Mouse (Mus musculus): ENCODE measurements around the gene Akirin2. TPM values are rescaled to one million over a fixed set of nuclear protein-coding genes. Genes with fewer than 3 reads are reported as not detected.

Akirin2 gene
- polyA plus RNA-seq, 1 experiment from 2014 or later = 104 TPM

DNA sequence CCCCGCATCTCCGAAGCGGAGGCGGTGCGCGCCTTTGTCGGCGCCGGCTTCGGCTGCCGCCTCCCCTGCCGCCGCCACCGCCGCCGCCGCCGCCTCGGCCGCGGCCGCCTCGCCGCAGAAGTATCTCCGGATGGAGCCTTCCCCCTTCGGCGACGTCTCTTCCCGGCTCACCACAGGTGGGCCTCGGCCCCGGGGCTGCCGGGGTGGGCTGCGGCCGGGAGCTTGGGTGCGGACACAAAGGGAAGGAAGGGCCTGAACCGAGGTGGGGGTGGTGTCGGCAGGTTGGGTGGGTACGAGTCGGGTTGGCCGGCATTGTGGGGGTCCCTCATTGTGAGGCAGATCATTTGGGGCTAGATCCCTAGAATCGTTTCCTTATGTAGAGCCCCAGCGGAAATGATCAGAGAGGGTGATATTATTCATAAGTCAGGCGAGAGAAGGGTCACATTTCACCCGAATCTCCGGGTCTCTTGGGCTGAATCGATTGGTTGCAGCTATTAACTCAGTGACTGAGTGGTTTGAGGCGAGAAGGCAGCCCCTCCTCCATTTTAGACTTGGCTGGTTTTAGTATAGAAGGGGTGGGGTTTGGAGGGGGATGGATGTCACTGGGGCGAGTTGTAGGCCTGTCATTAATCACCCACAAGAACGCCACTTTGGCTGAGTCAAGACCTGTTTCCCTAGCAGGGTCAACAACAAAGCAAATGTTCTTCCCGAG lies 517 bp downstream of the Akirin2 start:
- H3K9ac ChIP-seq (ENCODE audit: low read depth, low read length) = peak overlapping the region; percentile 98
- under 1% methylated on average over 46 of the region's 50 CpGs for WGBS
- peak overlapping the region; percentile 59 for H3K4me2 ChIP-seq (replicated peaks; ENCODE audit: low read depth, low read length)
- no peaks in the 10 kb centered on the region for H3K4me1 ChIP-seq (replicated peaks; ENCODE audit: control insufficient read depth, insufficient read depth, low read length)
- H3K9me3 ChIP-seq (ENCODE audit: control insufficient read depth, low read length) = no peaks in the 10 kb centered on the region
- H3K4me3 ChIP-seq (ENCODE audit: low read depth, low read length) = peak overlapping the region; percentile 99
- no peaks in the 10 kb centered on the region for H3K27me3 ChIP-seq (ENCODE audit: control insufficient read depth, insufficient read depth, low read length)
- DNase-seq (ENCODE audit: low spot score) (peak; percentile 79), ATAC-seq (ENCODE audit: low FRiP score) (peak; percentile 81)
- no peaks in the 10 kb centered on the region for H3K36me3 ChIP-seq (ENCODE audit: control insufficient read depth, insufficient read depth, low read length)
- H3K27ac ChIP-seq (ENCODE audit: low read depth, low read length) = peak overlapping the region; percentile 95

DNA sequence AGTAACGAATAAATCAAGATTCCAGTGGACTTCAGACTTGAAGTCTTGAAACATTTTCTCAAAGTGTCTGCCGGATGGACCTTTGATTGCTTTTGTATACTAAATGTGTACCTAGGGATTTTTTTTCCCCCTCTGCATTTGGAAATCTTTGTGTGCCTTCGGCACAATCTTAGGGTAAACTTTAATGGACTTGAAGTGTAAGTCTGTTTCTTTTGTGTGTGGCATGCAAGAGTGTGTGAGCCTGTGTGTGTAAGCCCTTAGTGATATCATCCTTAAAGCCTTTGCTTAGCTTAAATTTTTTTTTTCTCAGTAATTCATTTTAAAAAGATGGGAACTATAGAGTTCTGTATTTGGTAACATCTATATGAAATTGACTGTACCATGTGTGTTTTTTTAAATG lies 1.2 kb downstream of the Akirin2 start:
- no peak overlapping the region for H3K27ac ChIP-seq (ENCODE audit: low read depth, low read length)
- peak overlapping the region; percentile 59 for H3K4me2 ChIP-seq (replicated peaks; ENCODE audit: low read depth, low read length)
- H3K27me3 ChIP-seq (ENCODE audit: control insufficient read depth, insufficient read depth, low read length) = no peaks in the 10 kb centered on the region
- H3K4me3 ChIP-seq (ENCODE audit: low read depth, low read length) = peak overlapping the region; percentile 99
- 34% methylated on average over 3 of the region's 3 CpGs for WGBS
- H3K9me3 ChIP-seq (ENCODE audit: control insufficient read depth, low read length) = no peaks in the 10 kb centered on the region
- peak overlapping the region; percentile 98 for H3K9ac ChIP-seq (ENCODE audit: low read depth, low read length)
- ATAC-seq (ENCODE audit: low FRiP score) (no peak), DNase-seq (ENCODE audit: low spot score) (no peak)
- no peaks in the 10 kb centered on the region for H3K36me3 ChIP-seq (ENCODE audit: control insufficient read depth, insufficient read depth, low read length)
- H3K4me1 ChIP-seq (replicated peaks; ENCODE audit: control insufficient read depth, insufficient read depth, low read length) = no peaks in the 10 kb centered on the region

- Histone ChIP-seq H3K4me3 (ENCODE audit: low read depth, low read length) (no peak overlapping the region), H3K27me3 (ENCODE audit: control insufficient read depth, insufficient read depth, low read length) (no peaks in the 10 kb centered on the region), H3K9ac (ENCODE audit: low read depth, low read length) (no peak overlapping the region), H3K4me1 (replicated peaks; ENCODE audit: control insufficient read depth, insufficient read depth, low read length) (no peaks in the 10 kb centered on the region), H3K27ac (ENCODE audit: low read depth, low read length) (no peak overlapping the region), H3K4me2 (replicated peaks; ENCODE audit: low read depth, low read length) (no peak overlapping the region), H3K9me3 (ENCODE audit: control insufficient read depth, low read length) (no peaks in the 10 kb centered on the region), H3K36me3 (ENCODE audit: control insufficient read depth, insufficient read depth, low read length) (no peaks in the 10 kb centered on the region)
- WGBS = 53% methylated on average over 1 of the region's 1 CpGs
- DNase-seq (ENCODE audit: low spot score) = no peak
- ATAC-seq (ENCODE audit: low FRiP score) = no peak
These were observed 3.9 kb downstream of the Akirin2 start for GRCm38 (mm10) chr4:34554596-34554995.

DNA sequence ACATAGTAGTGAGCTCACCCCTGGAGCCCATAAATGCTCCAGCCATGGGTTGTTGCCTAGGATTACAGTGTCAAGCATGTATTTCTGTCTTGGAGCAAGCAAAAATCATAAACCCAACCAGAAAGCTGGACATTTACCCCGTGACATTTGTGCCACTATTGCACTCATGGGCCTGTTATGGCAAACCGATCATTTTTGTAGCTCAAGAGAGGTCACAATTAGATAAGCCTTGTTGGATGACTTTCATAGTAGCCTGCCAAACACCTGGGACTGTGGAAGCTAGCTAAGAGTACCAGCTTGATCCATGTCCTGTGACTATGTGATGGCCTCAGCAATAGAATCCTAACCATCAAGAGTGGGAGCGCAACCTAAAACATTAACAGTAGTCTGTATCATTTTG lies 4.9 kb downstream of the Akirin2 start:
- Histone ChIP-seq H3K9me3 (ENCODE audit: control insufficient read depth, low read length) (no peaks in the 10 kb centered on the region), H3K36me3 (ENCODE audit: control insufficient read depth, insufficient read depth, low read length) (no peaks in the 10 kb centered on the region)

DNA sequence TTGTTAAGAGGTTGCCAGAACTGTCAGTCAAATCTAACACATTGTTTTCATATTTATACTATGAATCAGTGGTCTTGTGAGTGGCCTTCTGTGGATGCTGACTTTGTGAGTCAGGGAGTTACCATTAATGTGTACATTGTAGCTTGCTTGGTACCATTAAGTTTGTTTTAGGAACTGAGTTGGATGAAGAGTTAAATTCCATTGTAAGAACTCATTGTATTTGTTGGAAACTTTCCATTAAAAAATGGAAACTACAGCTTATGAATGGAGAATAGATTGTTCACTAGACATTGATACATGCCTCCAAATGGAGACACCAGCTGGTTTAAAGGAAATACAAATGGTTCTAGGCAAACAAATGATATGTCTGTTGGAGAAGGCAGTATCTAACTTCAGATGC lies 5.4 kb downstream of the Akirin2 start:
- no peak overlapping the region for H3K9ac ChIP-seq (ENCODE audit: low read depth, low read length)
- no peak for ATAC-seq (ENCODE audit: low FRiP score)
- no peak overlapping the region for H3K4me2 ChIP-seq (replicated peaks; ENCODE audit: low read depth, low read length)
- H3K4me1 ChIP-seq (replicated peaks; ENCODE audit: control insufficient read depth, insufficient read depth, low read length) = no peaks in the 10 kb centered on the region
- DNase-seq (ENCODE audit: low spot score) = no peak
- no peaks in the 10 kb centered on the region for H3K9me3 ChIP-seq (ENCODE audit: control insufficient read depth, low read length)
- H3K4me3 ChIP-seq (ENCODE audit: low read depth, low read length) = no peak overlapping the region
- no peak overlapping the region for H3K27ac ChIP-seq (ENCODE audit: low read depth, low read length)
- H3K27me3 ChIP-seq (ENCODE audit: control insufficient read depth, insufficient read depth, low read length) = no peaks in the 10 kb centered on the region
- H3K36me3 ChIP-seq (ENCODE audit: control insufficient read depth, insufficient read depth, low read length) = no peaks in the 10 kb centered on the region

More for the DNA sequence above, 4.9 kb downstream of the Akirin2 start:
- H3K4me3 ChIP-seq (ENCODE audit: low read depth, low read length) = no peak overlapping the region
- no peak for DNase-seq (ENCODE audit: low spot score)
- no peak overlapping the region for H3K4me2 ChIP-seq (replicated peaks; ENCODE audit: low read depth, low read length)
- H3K4me1 ChIP-seq (replicated peaks; ENCODE audit: control insufficient read depth, insufficient read depth, low read length) = no peaks in the 10 kb centered on the region
- no peak for ATAC-seq (ENCODE audit: low FRiP score)
- H3K27me3 ChIP-seq (ENCODE audit: control insufficient read depth, insufficient read depth, low read length) = no peaks in the 10 kb centered on the region
- no peak overlapping the region for H3K27ac ChIP-seq (ENCODE audit: low read depth, low read length)
- 96% methylated on average over 3 of the region's 3 CpGs for WGBS
- no peak overlapping the region for H3K9ac ChIP-seq (ENCODE audit: low read depth, low read length)

DNA sequence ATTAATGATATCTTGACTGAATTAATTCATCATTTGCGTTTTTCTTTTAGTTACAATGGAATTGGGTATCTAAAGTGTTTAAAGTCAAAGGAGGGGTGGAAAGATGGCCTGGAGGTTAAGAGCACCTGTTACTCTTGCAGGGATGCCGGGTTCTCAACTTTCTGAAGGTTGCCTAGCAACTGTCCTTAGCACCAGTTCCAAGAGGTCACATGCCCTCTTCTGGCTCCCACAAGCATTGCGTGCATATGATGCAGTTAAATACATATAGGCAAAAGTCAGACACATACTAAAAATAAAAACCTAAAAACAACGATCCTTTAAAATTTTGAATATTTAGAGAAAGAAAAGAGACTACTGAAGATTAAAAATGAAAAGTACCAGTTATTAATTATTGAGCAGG lies 10.2 kb downstream of the Akirin2 start:
- no peak overlapping the region for H3K9ac ChIP-seq (ENCODE audit: low read depth, low read length)
- H3K9me3 ChIP-seq (ENCODE audit: control insufficient read depth, low read length) = no peaks in the 10 kb centered on the region
- H3K36me3 ChIP-seq (ENCODE audit: control insufficient read depth, insufficient read depth, low read length) = no peaks in the 10 kb centered on the region
- WGBS = 53% methylated on average over 4 of the region's 4 CpGs
- no peaks in the 10 kb centered on the region for H3K4me1 ChIP-seq (replicated peaks; ENCODE audit: control insufficient read depth, insufficient read depth, low read length)
- no peaks in the 10 kb centered on the region for H3K27me3 ChIP-seq (ENCODE audit: control insufficient read depth, insufficient read depth, low read length)
- H3K4me3 ChIP-seq (ENCODE audit: low read depth, low read length) = no peak overlapping the region
- H3K27ac ChIP-seq (ENCODE audit: low read depth, low read length) = no peak overlapping the region
- peak; percentile 60; the same call in 1 of the 2 replicates for ATAC-seq (ENCODE audit: low FRiP score)
- H3K4me2 ChIP-seq (replicated peaks; ENCODE audit: low read depth, low read length) = no peak overlapping the region
- peak; percentile 59 for DNase-seq (ENCODE audit: low spot score)

GRCm38 (mm10) chr4:34566226-34566625 lies 15.5 kb downstream of the Akirin2 start:
- Histone ChIP-seq H3K27ac (ENCODE audit: low read depth, low read length) (no peak overlapping the region), H3K4me3 (ENCODE audit: low read depth, low read length) (no peak overlapping the region), H3K9ac (ENCODE audit: low read depth, low read length) (no peak overlapping the region), H3K4me1 (replicated peaks; ENCODE audit: control insufficient read depth, insufficient read depth, low read length) (no peaks in the 10 kb centered on the region), H3K27me3 (ENCODE audit: control insufficient read depth, insufficient read depth, low read length) (no peaks in the 10 kb centered on the region), H3K4me2 (replicated peaks; ENCODE audit: low read depth, low read length) (no peak overlapping the region), H3K9me3 (ENCODE audit: control insufficient read depth, low read length) (no peaks in the 10 kb centered on the region), H3K36me3 (ENCODE audit: control insufficient read depth, insufficient read depth, low read length) (no peaks in the 10 kb centered on the region)
- no peak for ATAC-seq (ENCODE audit: low FRiP score)
- no peak for DNase-seq (ENCODE audit: low spot score)
- 94% methylated on average over 6 of the region's 6 CpGs for WGBS

- no peak for DNase-seq (ENCODE audit: low spot score)
- H3K4me1 ChIP-seq (replicated peaks; ENCODE audit: control insufficient read depth, insufficient read depth, low read length) = no peaks in the 10 kb centered on the region
- no peak overlapping the region for H3K4me2 ChIP-seq (replicated peaks; ENCODE audit: low read depth, low read length)
- H3K27ac ChIP-seq (ENCODE audit: low read depth, low read length) = no peak overlapping the region
- no peaks in the 10 kb centered on the region for H3K9me3 ChIP-seq (ENCODE audit: control insufficient read depth, low read length)
- no peaks in the 10 kb centered on the region for H3K27me3 ChIP-seq (ENCODE audit: control insufficient read depth, insufficient read depth, low read length)
- H3K9ac ChIP-seq (ENCODE audit: low read depth, low read length) = no peak overlapping the region
- 86% methylated on average over 2 of the region's 2 CpGs for WGBS
- peaks cover 8% of the 10 kb centered on the region; the same call in 1 of the 2 replicates for H3K36me3 ChIP-seq (ENCODE audit: control insufficient read depth, insufficient read depth, low read length)
- no peak for ATAC-seq (ENCODE audit: low FRiP score)
- no peak overlapping the region for H3K4me3 ChIP-seq (ENCODE audit: low read depth, low read length)
These were observed 22.1 kb downstream of the Akirin2 start for GRCm38 (mm10) chr4:34572876-34573275.

GRCm38 (mm10) chr4:34577028-34577427 lies 26.3 kb downstream of the Akirin2 start:
- no peak for ATAC-seq (ENCODE audit: low FRiP score)

More at GRCm38 (mm10) chr4:34577028-34577427, 26.3 kb downstream of the Akirin2 start:
- H3K9me3 ChIP-seq (ENCODE audit: control insufficient read depth, low read length) = no peaks in the 10 kb centered on the region
- no peaks in the 10 kb centered on the region for H3K4me1 ChIP-seq (replicated peaks; ENCODE audit: control insufficient read depth, insufficient read depth, low read length)
- H3K36me3 ChIP-seq (ENCODE audit: control insufficient read depth, insufficient read depth, low read length) = peaks cover 11% of the 10 kb centered on the region; the same call in 1 of the 2 replicates
- WGBS = 98% methylated on average over 2 of the region's 2 CpGs
- no peak for DNase-seq (ENCODE audit: low spot score)
- H3K4me2 ChIP-seq (replicated peaks; ENCODE audit: low read depth, low read length) = no peak overlapping the region
- H3K9ac ChIP-seq (ENCODE audit: low read depth, low read length) = no peak overlapping the region
- no peaks in the 10 kb centered on the region for H3K27me3 ChIP-seq (ENCODE audit: control insufficient read depth, insufficient read depth, low read length)
- no peak overlapping the region for H3K4me3 ChIP-seq (ENCODE audit: low read depth, low read length)
- no peak overlapping the region for H3K27ac ChIP-seq (ENCODE audit: low read depth, low read length)

Data from hindbrain, embryonic 11.5 days (tissue).